Mouse (Mus musculus) monocyte, adult 5-6 weeks (primary cell): Measurements from ENCODE around the gene Prrg4. TPM values are rescaled to one million over a fixed set of nuclear protein-coding genes. Genes with fewer than 3 reads are reported as not detected.
"Not testable (repeated sequence)": the region's sequence is repeated elsewhere in the genome, so short reads cannot be mapped to it uniquely, and the experiment has no call there.

ENCODE experiments used
- ATAC-seq: fragments of 153-309, 156-312 bp; replicated peaks from 2 replicates; pipeline ENCODE4 v1.8.0; 2017; ENCODE audit warnings: mild to moderate bottlenecking; ENCODE audit not compliant: low TSS enrichment, insufficient number of reproducible peaks, severe bottlenecking, poor library complexity, low FRiP score
- total RNA-seq: library from RNA; stranded (forward); fragments of 200-1000, 200-491, 200-594 nt; gene quantifications from 3 replicates; pipeline ENCODE4 v1.2.3, GENCODE M21; 2017

Gene Prrg4
- 1.8 to 2.7 TPM (median 2.4 TPM) in 3 replicates for total RNA-seq

GRCm38 (mm10) chr2:104849276-104849990 lies at the start of gene Prrg4:
Gene Prrg4, minus strand, starts transcription at chr2:104849876.
- ATAC-seq = 0 out of 2 replicates have a peak, but pooled peaks have one; percentile 34

- peak; percentile 76 for ATAC-seq
Observed at GRCm38 (mm10) chr2:104887882-104888566, 38.3 kb upstream of the Prrg4 start.

- ATAC-seq = not testable (repeated sequence)
Observed at GRCm38 (mm10) chr2:104887331-104887730, 37.7 kb upstream of the Prrg4 start.

GRCm38 (mm10) chr2:104886109-104886508 lies 36.4 kb upstream of the Prrg4 start:
- no peak for ATAC-seq

- ATAC-seq = no peak
Observed at GRCm38 (mm10) chr2:104878794-104879193, 29.1 kb upstream of the Prrg4 start.

- no peak for ATAC-seq
Observed at GRCm38 (mm10) chr2:104869101-104869500, 19.4 kb upstream of the Prrg4 start.

- ATAC-seq = no peak
Observed at GRCm38 (mm10) chr2:104867282-104867855, 17.7 kb upstream of the Prrg4 start, which contains the start of gene Ccdc73. Gene Ccdc73, plus strand, starts transcription at chr2:104867805.

- ATAC-seq = no peak
Observed at GRCm38 (mm10) chr2:104864176-104864860, 14.6 kb upstream of the Prrg4 start.

GRCm38 (mm10) chr2:104860426-104860825 lies 10.8 kb upstream of the Prrg4 start:
- ATAC-seq = no peak

- no peak for ATAC-seq
Observed at GRCm38 (mm10) chr2:104859060-104859459, 9.4 kb upstream of the Prrg4 start.

GRCm38 (mm10) chr2:104858083-104858482 lies 8.4 kb upstream of the Prrg4 start:
- ATAC-seq = not testable (repeated sequence)

- ATAC-seq = no peak
Observed at GRCm38 (mm10) chr2:104856218-104856617, 6.5 kb upstream of the Prrg4 start.

- no peak for ATAC-seq
Observed at GRCm38 (mm10) chr2:104855732-104856131, 6.1 kb upstream of the Prrg4 start.

GRCm38 (mm10) chr2:104854836-104855235 lies 5.2 kb upstream of the Prrg4 start:
- ATAC-seq = no peak

GRCm38 (mm10) chr2:104852546-104852945 lies 2.9 kb upstream of the Prrg4 start:
- no peak for ATAC-seq

GRCm38 (mm10) chr2:104851686-104852085 lies 2.0 kb upstream of the Prrg4 start:
- ATAC-seq = no peak

GRCm38 (mm10) chr2:104849991-104850359 lies 299 bp upstream of the Prrg4 start:
- no peak for ATAC-seq

GRCm38 (mm10) chr2:104848235-104849161 lies 1.2 kb downstream of the Prrg4 start:
- ATAC-seq = peak; percentile 29; the same call in 1 of the 2 replicates
